Comparison of ENCODE assay signal across 18 mouse cellular contexts in genomic region chr10:5515330-5515729, GRCm38 (mm10). TPM values are rescaled to one million over a fixed set of nuclear protein-coding genes. Genes with fewer than 3 reads are reported as not detected.
DNase-seq lines count a peak whose midpoint lies in the region; ATAC-seq and TF ChIP-seq lines count a peak whose summit lies in the region.
"Had no signal": no experiment of that assay in that cellular context is flagged by ENCODE, and none has a peak within 500 bp of the region (broad histone marks: within the 10 kb centered on the region; RNA-seq: fewer than 3 reads in every experiment).

No protein-coding gene starts in this region.

- H3K27ac ChIP-seq in layer of hippocampus, adult 2 months: peak overlapping the region; percentile 46; the same call in 1 of the 2 replicates
- H3K27ac ChIP-seq in liver, postnatal 0 days (ENCODE audit: low read depth): peak overlapping the region; percentile 48; the same call in 1 of the 2 replicates
- H3K27ac ChIP-seq: hindbrain, embryonic 12.5 days; liver, embryonic 14.5 days; neural tube, embryonic 13.5 days had no signal

- H3K4me2 ChIP-seq in liver, postnatal 0 days (ENCODE audit: low read depth, low read length): peak overlapping the region; percentile 10; the same call in 1 of the 2 replicates
- H3K4me2 ChIP-seq: hindbrain, embryonic 12.5 days; neural tube, embryonic 13.5 days had no signal

- no peaks in the 10 kb centered on the region for H3K27me3 ChIP-seq in G1E (ENCODE audit: insufficient read depth, low read length)
- no peaks in the 10 kb centered on the region for H3K27me3 ChIP-seq in liver, postnatal 0 days (ENCODE audit: insufficient read depth, low read length)
- H3K27me3 ChIP-seq: hindbrain, embryonic 12.5 days; neural tube, embryonic 13.5 days had no signal

- no peaks in the 10 kb centered on the region for H3K4me1 ChIP-seq in G1E (ENCODE audit: insufficient read depth, low read depth, low read length)
- H3K4me1 ChIP-seq in liver, postnatal 0 days (ENCODE audit: insufficient read depth): no peaks in the 10 kb centered on the region
- H3K4me1 ChIP-seq: hindbrain, embryonic 12.5 days; neural tube, embryonic 13.5 days had no signal

- TF ChIP-seq EP300 in liver, postnatal 0 days (IDR thresholded peaks at IDR 0.05; ENCODE audit: low read depth): no peak

- no peak overlapping the region for H3K9ac ChIP-seq in liver, postnatal 0 days (replicated peaks)
- H3K9ac ChIP-seq: hindbrain, embryonic 12.5 days; liver, embryonic 14.5 days; neural tube, embryonic 13.5 days had no signal

- no peak for TF ChIP-seq CTCF in layer of hippocampus, adult 2 months (conservative IDR thresholded peaks at IDR 0.05)
- no peak for TF ChIP-seq CTCF in G1E (IDR thresholded peaks at IDR 0.05; ENCODE audit: low read depth, low read length)
- TF ChIP-seq CTCF in liver, postnatal 0 days (IDR thresholded peaks at IDR 0.05; ENCODE audit: low read depth): no peak

- ATAC-seq in G1E (ENCODE audit: extremely low read depth, insufficient number of reproducible peaks, low FRiP score, poor library complexity, severe bottlenecking): peak; percentile 40; the same call in 1 of the 2 replicates
- ATAC-seq in liver, postnatal 0 days: no peak
- ATAC-seq: forebrain, embryonic 14.5 days had no signal

- no peaks in the 10 kb centered on the region for H3K9me3 ChIP-seq in G1E (replicated peaks)
- H3K9me3 ChIP-seq in liver, postnatal 0 days (ENCODE audit: low read length): no peaks in the 10 kb centered on the region
- H3K9me3 ChIP-seq: hindbrain, embryonic 12.5 days; neural tube, embryonic 13.5 days had no signal

- no peaks in the 10 kb centered on the region for H3K36me3 ChIP-seq in G1E (replicated peaks)
- H3K36me3 ChIP-seq in liver, postnatal 0 days (replicated peaks; ENCODE audit: insufficient read depth, low read length): no peaks in the 10 kb centered on the region
- H3K36me3 ChIP-seq: hindbrain, embryonic 12.5 days; neural tube, embryonic 13.5 days had no signal

- DNase-seq in layer of hippocampus, adult 2 months (ENCODE audit: low spot score in 2 of 2): no peak
- DNase-seq in layer of hippocampus, postnatal 25 days (ENCODE audit: extremely low spot score in 1 of 2, low spot score in 1 of 2): no peak
- DNase-seq in G1E (ENCODE audit: low spot score): no peak
- peak; percentile 14 for DNase-seq in c-Kit-positive CD71-negative TER-119-negative erythroid progenitor cells, embryonic 14.5 days (ENCODE audit: low read depth)
- DNase-seq in liver, postnatal 0 days: peak; percentile 19
- DNase-seq in urinary bladder, postnatal 25 days (ENCODE audit: low spot score): no peak
- DNase-seq in kidney, adult 9 months: no peak
- no peak for DNase-seq in spleen, adult 18-20 months
- DNase-seq: B cell, adult 2 months; cerebellum, postnatal 14 days; heart, adult 11 months; layer of hippocampus, postnatal 36 days; left cerebral cortex, postnatal 4 days; thymus, postnatal 4 days had no signal

- H3K4me3 ChIP-seq in layer of hippocampus, adult 2 months: no peak overlapping the region
- no peak overlapping the region for H3K4me3 ChIP-seq in G1E (ENCODE audit: low read depth, low read length)
- no peak overlapping the region for H3K4me3 ChIP-seq in liver, postnatal 0 days (ENCODE audit: low read depth, low read length)
- H3K4me3 ChIP-seq: hindbrain, embryonic 12.5 days; neural tube, embryonic 13.5 days had no signal

- 14% methylated on average over 3 of the region's 3 CpGs for WGBS in liver, postnatal 0 days (ENCODE audit: insufficient replicate concordance)

RNA-seq across cellular contexts. Expression of gene Syne1, which starts 36.0 kb away (rescaled TPM):
- total RNA-seq in layer of hippocampus, adult 2 months (2021): 100 to 1,000 TPM; 307 to 317 TPM
- 100 to 1,000 TPM; 241 to 279 TPM for total RNA-seq in layer of hippocampus, postnatal 25 days (2021)
- total RNA-seq in G1E (2014; fragmentation: Nextera tagmentation): 76.7 and 85.0 TPM in 2 replicates
- 51.9 and 59.1 TPM in 2 replicates for total RNA-seq in G1E (2017)
- polyA plus RNA-seq in G1E (2012): 7.6 and 10.8 TPM in 2 replicates
- 4.4 and 5.2 TPM in 2 replicates for polyA plus RNA-seq in liver, postnatal 0 days (2015; fragmentation: Nextera tagmentation; extraction: Ambion mirVana)

Comparison
In these comparisons a context has a peak if more than half of its experiments do, and no peak if none do; other contexts are left out.
1. DNase-seq: peak in c-Kit-positive CD71-negative TER-119-negative erythroid progenitor cells, embryonic 14.5 days (single experiment) and liver, postnatal 0 days (single experiment); none in layer of hippocampus, adult 2 months (0 of 2), layer of hippocampus, postnatal 25 days (0 of 2), G1E (single experiment), urinary bladder, postnatal 25 days (single experiment), kidney, adult 9 months (single experiment) and spleen, adult 18-20 months (0 of 2).